Mouse (Mus musculus) kidney, adult 9 months (tissue): ENCODE data around the gene Calr3.
A peak's percentile ranks its signal among the peaks of the same experiment; 100 is the strongest.

Experiments
- DNase-seq: peaks from one replicate; pipeline ENCODE4 v3.0.0; 2022

Calr3 gene

DNA sequence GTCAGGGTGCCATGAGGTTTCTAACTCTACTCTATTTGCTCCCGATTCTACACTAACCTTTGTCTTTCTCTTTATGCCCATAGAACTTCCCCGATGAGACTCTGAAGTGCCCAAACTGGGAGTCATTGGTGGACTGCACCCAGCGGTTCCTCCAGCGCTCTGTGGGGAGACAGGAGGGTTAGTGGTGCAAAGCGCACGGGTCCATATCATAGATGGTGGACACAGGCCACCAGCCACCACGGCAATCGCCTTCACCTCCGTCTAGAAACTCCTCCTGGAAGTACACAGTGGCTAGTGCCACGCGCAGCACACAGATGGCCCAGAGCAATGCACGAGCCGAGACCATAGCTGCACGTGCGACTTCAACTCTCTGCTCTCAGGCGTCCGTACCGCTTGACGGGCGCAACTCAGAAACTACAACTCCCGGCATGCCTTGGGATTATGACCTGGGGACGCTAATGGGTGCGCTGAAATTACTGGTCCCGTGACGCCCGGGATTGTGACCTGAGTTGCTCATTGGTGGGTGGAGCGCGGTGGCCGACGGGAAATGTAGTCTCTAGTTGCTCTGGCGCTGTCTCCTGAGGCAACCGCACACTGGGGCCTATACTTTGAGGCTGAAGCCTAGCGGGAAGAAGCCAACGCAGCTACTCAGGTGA lies at the start of gene Calr3, which contains the start of gene 1700030K09Rik:
TSS of gene Calr3 (minus strand) at position 533 of the 656 bp plus-strand sequence.
TSS of gene 1700030K09Rik (plus strand) at position 543 of the 656 bp plus-strand sequence.
- DNase-seq, result peak; percentile 99

DNA sequence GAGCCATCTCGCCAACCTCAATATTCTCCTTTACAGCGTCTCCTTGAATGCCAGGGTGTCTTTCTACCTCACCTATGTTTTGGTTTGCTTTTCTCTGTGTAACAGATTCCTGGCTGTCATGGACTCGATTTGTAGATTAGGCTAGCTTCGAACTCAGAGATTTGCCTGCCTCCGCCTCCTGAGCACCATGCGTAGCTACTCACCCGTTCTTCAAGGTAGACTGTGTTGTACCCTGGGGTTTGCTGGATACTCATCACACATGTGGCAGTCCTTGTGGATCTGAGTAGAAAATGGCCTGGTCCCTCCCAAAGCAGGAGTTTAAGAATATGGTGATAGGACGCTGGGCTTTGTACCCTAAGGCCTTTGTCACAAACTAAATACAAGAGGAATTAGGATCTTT lies 49.7 kb upstream of the Calr3 start:
- no peak for DNase-seq

DNA sequence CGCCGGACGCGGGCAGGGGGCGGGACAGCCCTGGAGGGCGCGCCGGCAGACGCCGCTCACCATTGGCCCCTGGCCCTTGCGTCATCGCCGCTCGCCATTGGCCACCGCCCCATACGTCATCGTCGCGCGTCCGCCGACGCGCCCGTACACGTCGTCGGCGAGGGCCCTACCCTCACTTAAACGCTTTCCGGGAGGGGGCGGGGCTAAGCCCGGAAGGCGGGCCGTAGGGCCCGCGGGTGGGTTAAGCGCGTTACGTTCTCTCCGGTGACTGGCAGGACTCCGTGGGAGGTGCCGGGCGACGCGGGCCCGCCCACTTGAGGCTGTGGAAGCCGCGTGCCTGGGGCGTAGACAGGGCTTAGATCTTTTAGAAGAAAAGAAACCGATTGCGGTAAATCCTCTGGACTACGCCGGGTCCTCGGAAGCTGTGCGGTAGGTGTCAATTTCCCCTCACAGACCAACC lies 49.0 kb upstream of the Calr3 start:
- DNase-seq, result peak; percentile 99

GRCm38 (mm10) chr8:72491680-72492621 lies 48.3 kb upstream of the Calr3 start, which contains the start of gene Slc35e1:
TSS of gene Slc35e1 (minus strand) at chr8:72492614.
- peak; percentile 38 for DNase-seq

- DNase-seq, result no peak
These were observed 47.3 kb upstream of the Calr3 start for GRCm38 (mm10) chr8:72491017-72491416.

DNA sequence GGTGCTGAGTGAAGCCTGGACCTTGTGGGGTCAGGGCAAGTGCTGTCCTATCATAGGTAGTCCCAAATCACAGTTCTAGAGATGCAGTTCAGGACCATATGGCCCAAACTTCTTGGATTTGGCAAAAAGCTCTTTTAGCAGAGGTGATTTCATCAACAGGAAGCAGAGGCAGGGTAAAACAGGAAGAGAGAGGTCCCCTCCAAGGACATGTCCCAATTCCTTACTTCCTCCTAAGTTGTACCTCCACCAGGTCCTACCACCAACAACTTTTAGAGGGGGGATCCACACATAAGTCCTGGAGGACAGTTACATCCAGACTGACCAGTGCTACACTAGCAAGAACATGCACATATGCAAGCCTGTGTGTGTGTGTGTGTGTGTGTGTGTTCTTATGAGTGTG lies 43.3 kb upstream of the Calr3 start:
- no peak for DNase-seq

DNA sequence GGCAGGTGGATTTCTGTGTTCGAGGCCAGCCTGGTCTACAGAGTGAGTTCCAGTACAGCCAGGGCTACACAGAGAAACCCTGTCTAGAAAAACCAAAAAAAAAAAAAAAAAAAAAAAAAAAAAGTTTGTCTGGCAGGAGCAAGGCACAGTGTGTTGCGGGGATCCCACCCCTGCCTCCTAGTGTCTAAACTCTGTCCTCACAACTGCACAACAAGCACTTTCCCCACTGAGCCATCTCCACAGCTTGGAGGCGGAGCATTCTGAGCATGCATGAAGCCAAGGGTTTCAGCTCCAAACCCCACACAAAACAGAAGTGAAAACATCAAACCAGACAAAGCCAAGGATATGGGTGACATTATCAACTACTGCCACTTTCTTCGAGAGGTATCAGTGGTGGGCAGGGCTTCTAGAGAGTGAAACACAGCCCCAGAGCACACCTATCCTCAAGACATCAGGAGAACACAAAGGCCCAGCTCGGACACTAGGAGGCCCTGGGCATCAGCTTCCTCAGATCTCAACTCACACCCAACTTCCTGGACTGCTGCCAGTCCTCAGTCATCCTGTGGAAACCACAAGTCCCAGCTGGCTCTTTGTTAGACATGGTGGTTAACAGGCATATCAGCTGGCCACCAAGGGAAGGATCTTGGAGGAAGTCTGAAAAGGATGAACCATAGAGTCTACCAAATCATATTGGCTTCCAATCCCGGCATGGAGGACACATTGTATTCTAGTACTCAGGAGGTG lies 42.0 kb upstream of the Calr3 start:
- no peak for DNase-seq

DNA sequence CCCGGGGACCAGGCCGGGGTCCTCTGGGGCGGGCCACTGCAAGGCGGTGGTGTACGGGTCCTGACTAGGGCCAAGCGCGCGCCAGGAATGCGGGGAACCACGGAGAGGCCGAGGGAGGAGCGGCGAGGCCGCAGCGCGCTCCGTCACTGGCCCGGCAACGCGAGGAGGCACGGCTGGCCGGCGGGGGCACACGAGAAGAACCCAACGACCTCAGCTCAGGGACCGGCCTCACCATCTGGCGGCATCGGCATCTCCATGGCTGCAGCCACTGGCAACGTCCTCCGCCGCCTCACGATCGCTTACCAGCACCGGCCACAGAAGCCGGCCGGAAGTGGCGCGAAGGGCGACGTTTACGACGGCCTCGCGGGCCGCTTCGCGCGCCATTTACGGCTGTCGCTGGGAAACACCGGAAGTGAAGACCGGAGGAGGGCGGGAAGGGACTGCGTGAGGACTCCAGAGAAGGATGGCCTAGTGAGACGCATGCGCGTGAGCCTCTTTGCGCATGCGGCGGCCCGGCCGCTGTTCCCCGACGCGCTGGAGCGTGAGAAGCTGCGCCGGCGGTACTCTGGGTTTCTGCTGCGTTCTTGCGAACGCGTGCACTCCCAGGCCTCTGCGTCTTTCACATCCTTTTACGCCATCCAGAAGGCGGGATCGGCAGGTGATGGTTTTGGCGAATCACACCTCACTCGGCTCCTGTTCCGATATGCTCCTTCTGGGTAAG lies 31.3 kb upstream of the Calr3 start, which contains the start of gene Cherp:
TSS of gene Cherp (minus strand) at position 401 of the 721 bp plus-strand sequence.
- DNase-seq, result peak; percentile 98

GRCm38 (mm10) chr8:72470684-72471083 lies 27.0 kb upstream of the Calr3 start:
- peak; percentile 33 for DNase-seq

GRCm38 (mm10) chr8:72469984-72470383 lies 26.3 kb upstream of the Calr3 start:
- DNase-seq, result no peak

DNA sequence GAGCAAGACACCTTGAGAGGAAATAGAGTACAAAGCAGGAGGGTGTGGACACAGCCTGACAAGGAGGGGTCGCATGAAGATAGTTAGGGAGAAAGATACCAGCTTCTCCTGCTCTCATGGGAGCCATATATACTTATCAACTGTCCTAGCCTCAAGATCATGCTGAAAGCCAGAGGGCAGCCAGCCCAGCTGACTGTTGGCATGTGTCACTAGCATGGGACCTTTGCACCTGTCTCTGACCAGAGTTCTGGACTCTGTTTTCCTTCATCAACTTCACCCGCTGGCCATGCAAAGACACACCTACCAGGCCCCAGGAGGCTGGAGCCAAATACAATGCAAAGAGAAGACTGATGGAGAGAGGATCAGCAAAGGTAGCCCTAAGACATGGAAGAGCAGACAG lies 25.6 kb upstream of the Calr3 start:
- peak; percentile 69 for DNase-seq

- DNase-seq, result no peak
These were observed 20.5 kb upstream of the Calr3 start for GRCm38 (mm10) chr8:72464211-72464610.

- DNase-seq, result no peak
These were observed 16.3 kb upstream of the Calr3 start for GRCm38 (mm10) chr8:72459881-72460533.

DNA sequence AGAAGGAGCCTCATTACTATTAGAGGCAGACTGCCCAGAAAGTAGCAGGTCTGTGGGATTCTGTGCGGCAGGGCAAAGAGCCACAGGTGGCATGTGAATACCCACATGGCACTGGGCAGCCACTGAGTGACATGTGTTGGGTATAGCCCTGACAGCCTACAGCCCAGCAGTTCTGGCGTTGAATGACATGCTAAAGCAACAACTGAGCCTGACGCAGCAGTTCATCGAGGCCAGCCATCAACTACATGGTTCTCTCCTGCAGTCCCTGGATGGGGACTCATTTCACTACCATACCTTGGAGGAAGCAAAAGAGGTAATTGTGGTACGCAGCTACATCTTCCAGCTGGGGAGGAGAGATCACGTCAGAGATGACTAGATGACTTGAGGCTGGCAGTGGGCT lies 14.8 kb upstream of the Calr3 start:
- no peak for DNase-seq

DNA sequence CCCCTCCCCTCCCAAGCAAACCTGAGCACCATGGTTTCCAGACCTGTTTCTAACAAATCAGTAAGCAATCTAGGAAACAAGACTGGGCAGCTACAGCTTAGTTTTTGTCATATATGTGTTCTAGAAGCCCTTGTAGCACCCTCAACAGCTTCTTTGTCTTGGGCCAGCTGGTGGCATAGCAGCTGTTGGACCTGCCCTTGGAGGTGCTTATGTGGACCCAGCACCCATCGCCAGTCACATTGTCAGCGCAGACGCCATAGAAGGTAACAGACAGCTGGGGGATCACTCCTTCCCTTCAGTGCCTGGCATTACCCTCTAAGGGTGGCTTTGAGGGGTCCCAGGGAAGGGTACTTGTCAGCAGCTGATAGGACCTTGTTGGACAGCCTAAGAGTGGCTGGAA lies 14.1 kb upstream of the Calr3 start:
- no peak for DNase-seq

GRCm38 (mm10) chr8:72455317-72455716 lies 11.6 kb upstream of the Calr3 start:
- no peak for DNase-seq

DNA sequence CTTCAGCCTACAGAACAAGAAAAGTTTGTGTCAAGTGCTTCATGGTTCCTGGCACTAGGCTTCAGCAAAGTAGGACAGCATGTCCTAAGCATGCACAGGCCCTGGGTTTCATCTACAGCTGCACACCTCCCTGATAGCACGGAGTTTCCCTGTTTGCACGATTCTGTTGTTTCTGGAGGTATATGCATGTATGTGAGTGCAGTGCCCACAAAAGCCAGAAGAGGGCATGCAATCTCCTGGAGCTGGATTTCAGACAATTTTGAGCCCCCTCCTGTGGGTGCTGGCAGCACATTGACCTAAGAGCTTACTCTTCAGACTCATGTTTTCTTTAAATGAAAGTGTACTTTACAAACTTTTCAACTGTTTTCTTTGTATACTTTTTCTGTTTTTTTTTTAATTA lies 10.2 kb upstream of the Calr3 start:
- DNase-seq, result no peak

DNA sequence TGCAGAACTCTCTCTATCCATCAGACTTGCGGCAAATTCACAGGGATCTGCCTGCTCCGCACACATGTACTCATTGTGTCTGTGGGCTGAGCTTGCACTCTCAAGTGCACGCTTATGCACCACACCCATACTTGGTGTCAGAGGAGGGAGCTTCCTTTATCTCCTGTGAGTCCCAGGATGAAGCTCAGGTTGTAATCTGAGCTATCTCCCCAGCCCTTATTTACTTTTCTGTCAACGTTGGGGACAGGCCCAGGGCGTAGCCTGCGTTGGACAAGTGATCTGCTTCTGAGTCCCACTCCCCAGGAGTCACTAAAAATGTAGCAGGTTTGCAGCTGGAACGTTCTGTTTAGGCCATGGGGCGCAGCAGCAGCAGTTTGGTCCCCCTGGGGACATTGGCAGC lies 7.8 kb upstream of the Calr3 start:
- no peak for DNase-seq

DNA sequence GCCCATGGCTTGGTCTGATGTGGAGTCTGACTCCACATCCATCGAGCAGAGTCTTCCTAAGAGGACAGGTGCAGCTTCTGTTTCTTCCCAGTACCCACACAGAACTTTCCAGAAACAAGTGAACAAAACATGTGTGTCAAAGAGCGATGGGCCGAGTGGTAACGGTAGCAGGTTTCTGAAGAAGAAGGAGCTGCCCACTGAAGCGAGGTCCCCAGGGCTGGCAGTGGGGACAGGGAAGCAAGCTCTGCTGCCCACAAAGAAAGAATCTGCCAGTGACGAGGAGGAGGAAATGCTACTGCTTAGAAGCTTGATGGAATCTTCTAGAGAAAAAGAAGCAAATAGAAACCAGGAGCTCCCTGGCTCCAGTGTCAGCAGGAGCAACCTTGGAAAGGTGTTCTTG lies 1.4 kb upstream of the Calr3 start:
- DNase-seq, result no peak

DNA sequence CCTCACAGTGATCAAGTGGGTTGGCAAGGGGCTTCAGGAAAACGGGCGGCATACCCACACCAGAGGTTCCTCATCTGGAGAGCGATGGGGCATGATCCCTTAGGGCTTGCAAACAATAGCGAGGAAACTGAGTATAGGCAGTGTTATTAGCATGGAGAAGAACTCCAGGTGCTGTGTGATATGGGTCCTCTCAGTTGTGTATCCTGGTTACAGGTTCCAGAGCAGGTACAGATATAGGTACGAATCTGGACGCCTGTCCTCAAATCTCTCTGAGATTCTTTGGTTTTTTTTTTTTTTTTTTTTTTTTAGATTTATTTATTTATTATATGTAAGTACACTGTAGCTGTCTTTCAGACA lies 302 bp upstream of the Calr3 start:
- no peak for DNase-seq

DNA sequence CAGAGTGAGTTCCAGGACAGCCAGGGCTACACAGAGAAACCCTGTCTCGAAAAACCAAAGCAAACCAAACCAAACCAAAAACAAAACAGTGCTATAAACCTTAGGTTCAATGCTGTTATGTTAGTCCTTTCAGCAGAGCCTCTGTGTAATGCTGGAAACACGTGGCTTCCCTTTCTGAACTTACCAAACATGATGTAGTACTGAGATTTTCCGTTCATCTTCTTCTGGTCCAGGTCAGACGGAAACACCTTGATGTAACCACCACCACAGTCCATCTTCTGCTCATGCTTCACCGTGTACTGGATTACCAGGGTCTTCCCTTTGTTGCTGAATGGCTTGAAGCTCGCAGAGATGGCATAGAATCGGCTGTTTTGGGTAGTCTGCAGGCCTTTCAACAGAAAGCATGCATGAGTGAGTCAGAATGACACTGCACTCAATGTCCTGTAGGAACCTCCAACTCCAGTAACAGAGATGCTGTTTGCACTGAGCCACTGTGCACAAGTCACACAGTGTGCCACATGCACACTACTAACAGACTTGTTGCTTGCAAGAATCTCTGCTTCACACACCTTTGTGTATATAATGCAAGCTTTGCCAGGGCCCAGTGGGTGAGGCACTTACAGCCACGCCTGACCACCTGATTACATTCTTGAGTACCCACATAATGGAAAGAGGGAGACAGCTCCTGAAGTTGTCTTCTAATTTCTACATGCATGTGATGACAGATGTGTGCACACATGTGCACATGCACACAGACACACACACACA lies 5.2 kb downstream of the Calr3 start:
- DNase-seq, result no peak
